Mouse (Mus musculus) embryonic stem cell, embryonic (primary cell): ENCODE results near the gene Map2k6.

Source experiments
- CTCF ChIA-PET, 4 experiments: fragments of 300-600 bp in 2 of 4; fragments of 350-600 bp in 2 of 4; sonication (Branson Sonifier 250); formaldehyde crosslinking; loops; one replicate each; lab custom pipeline; 2022; ENCODE audit warnings: inconsistent platforms in 2 of 4; lab: Charles Lee
- POLR2A ChIA-PET, 4 experiments: fragments of 300-600 bp in 2 of 4; fragments of 350-600 bp in 2 of 4; sonication (Branson Sonifier 250); formaldehyde crosslinking; loops; one replicate each; lab custom pipeline; 2022; ENCODE audit warnings: antibody characterized with exemption in 4 of 4, inconsistent platforms in 1 of 4; lab: Charles Lee

Map2k6 gene

DNA sequence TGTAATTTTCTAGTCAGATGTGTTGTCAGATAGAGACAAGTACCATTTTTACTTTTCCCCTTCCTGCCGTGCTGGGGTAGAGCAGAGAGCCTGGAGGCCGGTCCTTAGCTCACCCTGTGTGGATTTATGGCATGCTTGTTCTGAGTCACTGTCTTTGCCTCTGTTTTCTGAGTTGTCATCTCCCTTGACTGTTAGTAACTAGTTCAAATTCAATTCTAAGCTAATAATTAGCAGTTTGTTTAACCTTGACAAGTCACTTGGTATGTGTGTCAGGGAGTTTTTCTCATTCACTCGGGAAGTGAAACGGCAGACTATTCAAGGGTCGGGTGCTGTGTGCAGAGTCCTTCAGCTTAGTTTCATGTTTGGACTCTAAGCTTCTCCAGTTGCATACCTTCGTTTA is 86.2 kb downstream of the Map2k6 start:
- ChIA-PET POLR2A (interaction anchor here in 1 of 4 experiments (1.3 kb wide), 1 partner anchor 9 kb away, joined by 4 read pairs; no protein-coding TSS in a partner anchor), CTCF (interaction anchor here in 3 of 4 experiments (0.7 to 1.3 kb wide), 6 partner anchors 14 to 77 kb away, joined by 3 to 8 read pairs (median 3); no protein-coding TSS in a partner anchor)

DNA sequence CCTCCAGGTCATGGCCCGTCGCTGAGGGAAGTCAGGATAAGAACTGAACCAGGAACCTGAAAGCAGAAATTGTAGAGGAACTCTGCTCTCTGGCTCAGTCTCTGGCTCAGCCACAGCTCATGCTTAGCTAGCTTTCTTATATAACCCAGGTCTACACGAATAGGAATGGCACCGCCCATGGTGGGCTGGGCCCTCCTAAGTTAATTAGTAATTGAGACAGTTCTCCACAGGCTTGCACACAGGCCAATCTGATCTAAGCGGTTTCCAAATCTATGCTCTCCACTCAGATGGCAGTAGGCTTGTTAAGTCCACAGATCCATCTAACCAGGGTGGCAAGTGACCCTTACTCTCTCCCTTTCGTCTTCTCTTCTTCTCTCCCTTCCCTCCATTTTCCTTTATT is 88.9 kb downstream of the Map2k6 start:
- ChIA-PET POLR2A (no interaction called here), CTCF (no interaction called here)

DNA sequence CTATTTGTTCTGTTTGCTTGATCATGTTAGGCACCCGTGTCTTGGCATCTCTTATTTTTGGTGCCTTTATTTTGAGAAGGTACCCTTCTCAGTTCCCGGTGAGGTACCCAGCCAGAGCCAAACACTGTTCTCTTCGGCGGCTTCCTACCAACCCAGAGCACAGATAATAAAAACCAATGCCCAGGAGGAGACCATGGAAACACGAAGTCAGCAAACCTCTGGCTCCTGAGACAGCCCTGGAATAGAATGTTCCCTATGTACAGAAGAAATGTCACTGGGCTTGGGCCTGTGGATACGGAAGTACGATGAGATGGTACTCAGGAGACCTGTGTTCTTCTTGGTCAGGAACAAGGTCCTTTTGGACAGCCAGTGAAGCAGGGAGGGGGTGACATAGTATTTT is 89.4 kb downstream of the Map2k6 start:
- CTCF ChIA-PET, result no interaction called here
- POLR2A ChIA-PET, result no interaction called here

DNA sequence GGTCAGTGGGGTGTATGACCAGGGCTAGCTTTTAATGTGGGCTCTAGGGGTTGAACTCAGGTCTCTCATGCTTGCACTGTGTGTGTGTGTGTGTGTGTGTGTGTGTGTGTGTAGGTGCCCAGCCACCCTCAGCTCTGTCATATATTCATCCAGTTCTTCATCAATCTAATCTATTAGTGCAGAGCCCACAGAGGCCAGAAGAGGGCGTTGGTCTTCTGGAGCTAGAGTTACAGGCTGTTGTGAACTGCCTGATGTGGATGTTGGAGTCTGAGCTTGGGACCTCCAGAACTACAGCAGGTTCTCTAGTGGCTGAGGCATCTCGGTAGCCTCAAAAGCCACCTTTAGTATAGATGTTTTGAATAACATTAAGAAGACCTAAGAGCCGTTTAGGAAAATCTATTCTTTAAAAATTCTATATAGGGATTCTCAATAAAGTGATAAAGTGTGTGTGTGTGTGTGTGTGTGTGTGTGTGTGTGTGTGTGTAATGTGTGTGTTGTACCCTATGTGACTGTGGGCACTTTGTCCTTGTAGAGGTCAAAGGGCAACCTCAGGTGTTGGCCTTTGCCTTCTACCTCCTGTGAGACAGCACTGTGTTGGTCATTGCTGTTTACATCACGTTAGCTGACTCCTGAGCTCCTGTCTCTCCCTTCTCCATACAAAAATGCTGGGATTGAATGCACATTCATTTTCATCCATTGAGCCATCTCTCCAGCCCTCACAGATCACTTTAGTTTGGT is 96.6 kb downstream of the Map2k6 start:
- CTCF ChIA-PET, result interaction anchor here (0.6 to 2.2 kb wide), 19 partner anchors 9 to 837 kb away, joined by 3 to 12 read pairs (median 4); no protein-coding TSS in a partner anchor
- POLR2A ChIA-PET, result interaction anchor here in 2 of 4 experiments (0.7 to 0.8 kb wide), 2 partner anchors 11 to 1858 kb away, joined by 3 read pairs; no protein-coding TSS in a partner anchor

DNA sequence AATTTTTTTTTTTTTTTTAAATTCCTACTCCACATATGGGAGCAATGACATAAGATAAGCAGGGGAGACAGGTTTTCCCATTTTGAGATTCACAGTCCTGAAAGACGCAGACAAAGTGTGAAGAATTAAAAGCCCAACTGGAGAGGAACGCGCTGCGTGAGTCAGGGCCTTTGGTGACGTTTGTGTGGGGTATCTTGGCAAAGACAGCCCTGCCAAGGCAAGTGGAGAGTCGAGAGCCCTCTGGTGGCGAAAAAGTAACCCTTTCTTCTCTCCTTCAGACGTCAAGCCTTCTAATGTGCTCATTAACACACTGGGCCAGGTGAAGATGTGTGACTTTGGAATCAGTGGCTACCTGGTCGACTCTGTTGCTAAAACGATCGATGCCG is 97.1 kb downstream of the Map2k6 start:
- ChIA-PET CTCF (interaction anchor here in 2 of 4 experiments (1.0 to 1.9 kb wide), 5 partner anchors 57 to 131 kb away, joined by 3 to 6 read pairs (median 5); no protein-coding TSS in a partner anchor), POLR2A (no interaction called here)

DNA sequence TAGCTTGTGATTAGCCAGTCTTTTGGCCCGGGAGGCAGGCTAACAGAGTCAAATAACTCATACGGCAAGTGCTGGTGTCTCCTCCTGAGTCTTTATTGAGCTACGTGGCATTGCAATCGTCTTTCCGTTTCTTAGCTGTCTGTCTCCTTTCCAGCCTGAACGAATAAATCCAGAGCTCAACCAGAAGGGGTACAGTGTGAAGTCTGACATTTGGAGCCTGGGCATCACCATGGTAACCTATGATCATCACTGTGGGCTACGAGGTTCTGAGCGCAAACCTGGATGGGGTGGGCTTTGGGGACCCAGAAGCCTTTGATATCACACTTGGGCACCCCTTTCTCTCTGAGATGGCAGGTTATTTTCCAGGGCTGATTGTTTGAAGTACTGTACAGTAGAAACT is 98.8 kb downstream of the Map2k6 start:
- CTCF ChIA-PET, result interaction anchor here in 3 of 4 experiments (0.6 to 1.5 kb wide), 6 partner anchors 9 to 89 kb away, joined by 3 to 6 read pairs (median 3); no protein-coding TSS in a partner anchor

DNA sequence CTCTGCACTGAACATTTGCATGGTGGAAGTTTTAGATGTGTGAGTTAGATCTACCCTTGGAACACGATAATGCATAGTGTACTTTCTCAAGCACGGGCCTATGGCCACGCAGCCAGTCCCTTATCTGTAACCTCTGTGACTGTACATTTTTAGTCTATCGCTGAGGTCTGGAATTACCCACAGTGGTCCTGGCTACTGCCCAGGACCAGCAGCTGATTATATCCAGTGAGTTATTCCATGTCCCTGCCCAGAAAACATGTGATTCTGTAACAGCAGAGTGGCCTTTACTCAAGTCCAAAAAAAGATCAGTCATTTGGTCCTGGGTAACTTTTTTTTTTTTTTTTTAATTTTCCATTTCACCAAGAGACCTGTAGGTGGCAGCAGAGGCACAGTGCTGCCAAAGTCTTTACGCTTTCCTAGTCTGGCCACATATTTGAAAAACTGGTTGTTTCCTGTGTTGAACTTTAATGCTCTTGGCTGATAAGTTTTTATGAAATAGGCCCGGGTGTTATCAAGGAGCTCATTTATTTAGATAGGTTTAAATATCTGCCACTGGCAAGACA is 99.8 kb downstream of the Map2k6 start:
- ChIA-PET CTCF (interaction anchor here (0.6 to 2.0 kb wide), 11 partner anchors 8 to 1729 kb away, joined by 3 to 8 read pairs (median 4); no protein-coding TSS in a partner anchor), POLR2A (interaction anchor here in 1 of 4 experiments (0.8 to 1.2 kb wide), 3 partner anchors 13 to 124 kb away, joined by 3 to 5 read pairs (median 3); no protein-coding TSS in a partner anchor)

More for the DNA sequence above, 98.8 kb downstream of the Map2k6 start:
- POLR2A ChIA-PET, result interaction anchor here in 3 of 4 experiments (0.5 to 1.5 kb wide), 4 partner anchors 19 to 128 kb away, joined by 3 read pairs; no protein-coding TSS in a partner anchor

DNA sequence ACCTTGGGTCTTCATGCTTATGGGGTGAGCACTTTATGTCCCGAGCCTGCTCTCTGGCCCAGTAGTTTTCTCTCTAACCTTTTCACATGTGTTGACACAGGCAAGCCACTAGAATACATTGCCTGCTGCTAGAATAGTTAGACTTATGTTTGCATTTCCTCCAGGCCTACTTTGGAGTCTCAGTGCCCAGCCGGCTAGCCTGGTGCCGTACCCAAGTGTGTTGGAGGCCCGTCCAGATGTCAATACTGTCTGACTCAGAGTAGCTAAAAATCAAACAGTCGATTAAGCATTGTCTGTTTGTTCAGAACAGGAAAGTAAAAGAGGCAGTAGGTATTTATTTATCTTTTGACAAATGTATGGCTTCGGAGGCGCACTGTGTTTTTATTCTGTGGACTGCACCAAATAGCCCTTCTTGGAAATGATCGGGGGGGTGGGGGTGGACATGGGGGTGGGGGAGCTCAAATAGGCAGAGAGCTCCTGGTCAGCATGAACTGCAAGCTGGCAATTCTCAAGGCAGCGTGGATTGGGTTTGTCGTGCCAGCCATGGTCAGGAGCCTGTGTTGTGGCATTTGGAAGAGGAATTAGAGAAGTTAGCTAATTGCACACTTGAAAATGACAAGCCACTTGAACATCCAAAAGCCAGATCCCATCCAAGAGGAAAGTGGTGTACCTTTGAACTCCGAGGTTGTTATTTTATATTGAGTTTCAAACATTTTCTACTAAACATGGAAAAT is 104.2 kb downstream of the Map2k6 start:
- POLR2A ChIA-PET, result no interaction called here
- CTCF ChIA-PET, result no interaction called here

DNA sequence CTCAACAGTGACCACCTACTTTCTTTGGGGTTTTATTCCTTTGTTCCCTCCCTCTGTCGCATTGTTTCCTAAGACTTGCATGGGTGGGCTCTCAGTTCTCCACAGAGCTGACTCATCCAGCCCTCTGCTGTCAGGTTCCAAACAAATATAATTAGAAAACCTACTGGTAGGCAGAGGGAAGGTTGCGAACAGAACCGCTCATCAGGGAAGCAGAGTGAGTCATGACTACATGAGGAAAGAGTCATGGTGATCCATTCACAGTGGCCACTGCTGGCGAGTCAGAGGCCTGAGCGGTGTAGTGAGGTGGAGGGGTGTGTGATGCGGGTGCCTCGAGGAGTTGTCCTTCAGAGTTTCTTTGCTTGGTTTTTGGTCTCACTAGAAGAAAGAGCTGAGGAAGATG is 112.5 kb downstream of the Map2k6 start:
- ChIA-PET POLR2A (interaction anchor here in 1 of 4 experiments (0.6 kb wide), 1 partner anchor 75 kb away, joined by 3 read pairs; no protein-coding TSS in a partner anchor), CTCF (interaction anchor here in 1 of 4 experiments (0.6 kb wide), 1 partner anchor 10 kb away, joined by 4 read pairs; no protein-coding TSS in a partner anchor)

DNA sequence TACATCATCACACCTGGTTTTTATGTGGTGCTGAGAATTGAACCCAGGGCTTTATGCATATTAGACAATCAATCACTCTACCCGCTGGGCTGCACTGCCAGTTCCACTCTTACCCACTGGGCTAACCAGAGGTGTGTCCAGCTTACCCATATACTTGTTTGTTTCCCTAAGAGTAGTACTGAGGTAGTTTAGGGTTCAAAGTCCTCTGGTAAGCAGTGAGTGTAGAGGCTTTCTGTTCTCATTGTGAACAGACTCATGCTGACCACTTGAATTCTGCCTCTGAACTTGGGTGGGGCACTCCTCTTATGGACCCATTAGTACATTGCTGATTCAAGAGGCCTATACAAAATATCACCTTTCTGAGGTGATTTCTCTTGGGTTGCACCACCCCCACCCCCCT is 119.7 kb downstream of the Map2k6 start:
- CTCF ChIA-PET, result interaction anchor here in 2 of 4 experiments (0.6 kb wide), 2 partner anchors 14 to 179 kb away, joined by 6 to 7 read pairs; no protein-coding TSS in a partner anchor
- POLR2A ChIA-PET, result no interaction called here

DNA sequence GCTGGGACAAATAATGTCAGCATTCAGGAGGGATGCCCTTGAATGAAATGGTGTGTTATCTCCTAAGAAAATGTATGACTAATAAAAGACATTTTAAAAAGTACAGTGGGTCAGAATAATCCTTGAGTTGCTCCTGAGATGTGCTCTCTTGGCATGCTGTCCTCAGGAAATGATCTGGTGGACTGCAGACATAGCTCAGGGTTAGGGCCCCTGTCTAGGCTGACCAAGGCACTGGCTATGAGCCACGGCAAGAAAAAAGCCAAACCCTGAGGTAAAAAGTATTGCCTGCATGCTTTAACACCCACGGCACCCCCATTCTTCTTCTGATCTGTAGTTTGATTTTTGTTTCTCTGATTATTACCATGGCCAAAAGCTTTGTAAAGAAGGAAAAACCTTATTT is 124.0 kb downstream of the Map2k6 start:
- POLR2A ChIA-PET, result interaction anchor here in 1 of 4 experiments (0.5 kb wide), 1 partner anchor 44 kb away, joined by 4 read pairs; no protein-coding TSS in a partner anchor
- CTCF ChIA-PET, result no interaction called here

DNA sequence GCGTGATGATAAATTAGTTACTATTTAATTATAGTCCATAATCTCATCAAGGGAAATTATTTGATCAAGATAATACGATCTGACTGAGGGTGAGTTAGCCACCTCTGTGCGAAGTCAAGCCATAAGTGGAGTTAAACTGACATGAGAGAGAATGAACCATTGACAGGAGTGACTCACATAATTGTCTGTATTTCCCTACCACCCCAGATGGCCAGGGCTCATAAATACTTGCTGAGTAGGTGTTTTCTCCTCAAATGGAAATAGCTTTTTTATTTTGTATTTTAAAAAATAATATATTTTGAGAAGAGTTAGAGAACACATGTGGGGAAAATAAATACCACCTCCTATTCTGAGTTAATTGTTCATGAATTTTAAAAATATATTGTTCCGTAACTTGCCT is 127.2 kb downstream of the Map2k6 start:
- ChIA-PET CTCF (interaction anchor here in 2 of 4 experiments (0.6 to 1.1 kb wide), 2 partner anchors 11 to 43 kb away, joined by 3 read pairs; no protein-coding TSS in a partner anchor), POLR2A (no interaction called here)

DNA sequence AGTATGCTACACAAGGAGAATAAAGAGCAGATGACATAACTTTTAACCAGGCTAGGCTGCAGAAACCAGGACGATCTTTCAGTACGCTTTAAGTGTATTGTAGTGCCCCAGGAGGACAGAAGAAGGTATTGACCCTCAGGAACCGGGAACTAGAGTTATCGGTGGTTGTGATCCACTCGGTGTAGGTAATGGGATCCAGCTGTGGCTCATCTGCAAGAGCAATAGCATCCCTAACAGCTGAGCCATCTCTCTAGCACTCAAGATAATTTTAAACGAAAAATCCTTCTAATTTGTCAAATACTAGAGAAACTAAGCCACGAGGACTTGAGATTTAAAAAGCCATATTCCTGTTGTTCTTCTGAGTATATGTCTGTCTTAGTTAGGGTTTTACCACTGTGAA is 132.2 kb downstream of the Map2k6 start:
- ChIA-PET CTCF (no interaction called here), POLR2A (no interaction called here)

DNA sequence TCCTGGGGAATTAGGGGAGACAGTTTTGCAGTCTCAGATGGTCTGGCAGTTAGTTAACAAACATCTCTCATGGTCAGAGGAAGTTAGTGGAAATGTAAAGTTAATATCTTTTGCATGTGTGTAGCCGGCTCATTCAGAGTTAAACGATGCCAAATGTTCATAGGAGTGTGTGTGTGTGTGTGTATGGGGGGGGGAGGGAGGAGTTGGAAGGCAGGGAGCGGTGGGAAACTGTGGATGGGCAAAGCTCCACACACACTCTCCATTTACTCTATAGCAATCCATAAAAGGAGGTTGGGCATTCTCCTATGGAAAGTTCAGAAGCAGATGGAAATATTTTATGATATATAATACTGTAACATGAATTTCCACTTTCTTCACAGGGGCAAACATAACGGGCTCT is 135.9 kb downstream of the Map2k6 start:
- CTCF ChIA-PET, result no interaction called here
- POLR2A ChIA-PET, result no interaction called here

DNA sequence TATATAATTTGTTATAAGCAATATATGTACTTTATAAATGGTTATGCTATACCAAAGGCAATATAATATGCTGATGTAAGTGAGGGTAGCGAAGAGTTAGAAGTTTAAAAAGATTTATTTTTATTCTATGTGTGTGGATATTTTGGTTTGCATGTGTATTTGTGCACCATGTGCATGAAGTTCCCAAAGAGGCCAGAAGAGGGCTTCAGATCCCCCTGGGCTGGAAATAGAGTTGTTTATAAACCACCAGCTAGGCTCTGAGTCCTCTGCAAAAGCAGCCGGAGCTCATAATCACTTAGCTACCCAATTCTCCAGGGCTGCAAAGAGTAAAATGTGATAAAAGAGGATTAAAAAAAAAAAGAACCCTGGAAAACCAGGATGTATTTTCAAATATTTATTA is 137.6 kb downstream of the Map2k6 start:
- ChIA-PET CTCF (interaction anchor here in 3 of 4 experiments (0.5 to 1.0 kb wide), 7 partner anchors 11 to 878 kb away, joined by 3 to 10 read pairs (median 3); partner anchors contain the start of gene Kcnj2 (in 1 of the 3)), POLR2A (no interaction called here)

DNA sequence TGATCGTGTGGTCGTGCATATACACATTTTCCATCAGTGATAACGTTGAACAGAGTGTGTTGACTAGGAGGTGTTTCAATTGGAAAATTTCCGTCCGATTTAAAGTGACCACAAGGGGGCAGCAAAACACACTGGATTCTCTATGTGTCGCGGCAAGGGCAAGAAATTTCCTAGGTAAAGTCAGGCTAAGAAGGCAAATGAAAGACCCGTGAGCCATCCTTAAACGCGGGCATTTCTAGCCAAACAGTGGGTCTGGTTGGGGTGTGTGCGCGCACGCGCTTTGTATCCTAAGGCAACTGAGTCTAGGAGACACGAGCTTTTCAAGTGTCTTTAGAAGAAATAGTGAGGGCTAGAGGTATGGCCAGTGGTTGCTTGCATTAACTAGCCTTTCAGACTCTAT is 138.7 kb downstream of the Map2k6 start:
- CTCF ChIA-PET, result interaction anchor here in 1 of 4 experiments (1.0 kb wide), 2 partner anchors 12 to 528 kb away, joined by 3 read pairs; partner anchors contain the start of gene Kcnj2
- POLR2A ChIA-PET, result no interaction called here

DNA sequence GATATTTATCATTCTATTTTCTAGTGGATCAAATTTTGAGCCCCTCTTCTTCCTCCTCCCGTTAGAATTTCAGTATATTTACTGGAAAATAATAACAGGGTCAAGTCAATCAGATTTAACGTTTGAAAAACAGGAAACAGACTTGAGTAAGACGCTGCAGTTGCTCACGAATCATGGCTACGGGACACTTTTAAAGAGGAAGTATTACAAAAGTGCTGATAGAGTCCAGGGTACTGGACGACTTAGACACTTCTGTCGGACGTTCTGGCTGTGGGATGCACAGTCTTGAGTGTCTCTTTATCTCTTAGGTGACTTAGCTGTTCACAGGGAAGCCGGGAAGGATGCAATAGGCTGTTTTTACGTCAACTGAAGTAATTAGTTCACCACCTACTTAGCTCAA is 139.3 kb downstream of the Map2k6 start:
- ChIA-PET POLR2A (interaction anchor here in 1 of 4 experiments (0.6 kb wide), 1 partner anchor 56 kb away, joined by 3 read pairs; no protein-coding TSS in a partner anchor), CTCF (interaction anchor here in 1 of 4 experiments (0.7 kb wide), 1 partner anchor 527 kb away, joined by 3 read pairs; no protein-coding TSS in a partner anchor)

DNA sequence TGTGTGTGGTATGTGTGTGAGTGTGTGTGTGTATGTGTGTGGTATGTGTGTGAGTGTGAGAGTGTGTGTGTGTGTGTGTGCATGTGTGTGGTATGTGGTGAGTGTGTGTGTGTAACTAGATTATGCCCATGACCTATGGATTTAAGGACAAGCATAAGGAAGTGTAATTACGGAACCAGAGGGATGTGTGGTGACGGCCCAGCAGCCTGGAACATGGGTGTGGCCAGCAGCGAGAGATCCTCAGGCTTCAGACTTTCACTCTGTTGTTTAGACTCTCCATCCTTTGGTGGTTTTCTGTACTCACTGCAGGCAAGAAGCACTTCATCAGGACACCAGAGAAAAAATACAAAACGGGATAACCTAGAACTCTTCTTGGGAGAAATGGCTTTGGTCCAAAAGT is 143.0 kb downstream of the Map2k6 start:
- CTCF ChIA-PET, result no interaction called here
- POLR2A ChIA-PET, result interaction anchor here in 2 of 4 experiments (0.5 kb wide), 2 partner anchors 26 to 81 kb away, joined by 3 to 4 read pairs; no protein-coding TSS in a partner anchor
